Comparison of ENCODE assay signal across 8 mouse cellular contexts in the genomic region with DNA sequence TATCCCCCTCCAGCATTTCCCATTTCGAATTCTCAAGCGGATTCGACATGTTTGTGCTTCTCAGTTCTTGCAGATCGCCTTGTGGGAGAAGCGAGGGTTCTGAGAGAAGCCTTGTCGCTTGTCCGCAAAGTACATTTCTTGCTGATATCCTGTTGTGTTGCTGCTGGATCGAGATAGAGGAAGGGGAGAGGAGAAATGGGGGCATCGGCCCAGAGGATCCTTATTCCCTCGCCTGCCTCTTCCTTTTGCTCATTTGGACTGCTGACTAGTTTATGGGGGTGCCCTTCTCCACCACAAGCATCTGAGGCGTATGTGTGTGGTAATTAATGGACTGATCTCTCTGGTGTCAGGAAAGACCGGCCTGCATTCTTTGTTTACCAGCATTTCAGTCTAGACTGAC. TPM values are rescaled to one million over a fixed set of nuclear protein-coding genes. Genes with fewer than 3 reads are reported as not detected.
DNase-seq lines count a peak whose midpoint lies in the region; ATAC-seq and TF ChIP-seq lines count a peak whose summit lies in the region.
"Not testable (repeated sequence)": the region's sequence is repeated elsewhere in the genome, so short reads cannot be mapped to it uniquely, and the experiment has no call there.

No protein-coding gene starts in this region.

- WGBS in embryonic facial prominence, embryonic 15.5 days, result under 1% methylated on average over 12 of the region's 12 CpGs
- WGBS in hindbrain, embryonic 14.5 days, result under 1% methylated on average over 11 of the region's 12 CpGs
- WGBS in liver, embryonic 16.5 days (ENCODE audit: insufficient replicate concordance), result under 1% methylated on average over 12 of the region's 12 CpGs
- 3% methylated on average over 11 of the region's 12 CpGs for WGBS in midbrain, embryonic 16.5 days
- WGBS in stomach, postnatal 0 days, result 1% methylated on average over 11 of the region's 12 CpGs

- intact Hi-C loops in left cerebral cortex, adult 2 months (cut with DNase I), result loop anchor here (2.0 kb wide), 1 partner anchor 111 kb away; a partner anchor contains a TSS

- not testable (repeated sequence) for H3K9me3 ChIP-seq in MEL (replicated peaks; ENCODE audit: insufficient read depth, low read length); embryonic facial prominence, embryonic 15.5 days (replicated peaks); hindbrain, embryonic 14.5 days (ENCODE audit: control insufficient read depth, low read length); liver, embryonic 16.5 days (replicated peaks; ENCODE audit: control insufficient read depth, low read length); midbrain, embryonic 16.5 days (replicated peaks; ENCODE audit: control insufficient read depth, low read length, poor library complexity, severe bottlenecking); stomach, postnatal 0 days (ENCODE audit: control insufficient read depth, low read length)

- H3K27ac ChIP-seq in MEL (ENCODE audit: control insufficient read depth, low read depth, low read length), result peak overlapping the region; percentile 77
- not testable (repeated sequence) for H3K27ac ChIP-seq in embryonic facial prominence, embryonic 15.5 days (replicated peaks); hindbrain, embryonic 14.5 days; left cerebral cortex, adult 2 months; midbrain, embryonic 16.5 days (ENCODE audit: low read length); stomach, postnatal 0 days (replicated peaks)
- peak overlapping the region; percentile 78 for H3K27ac ChIP-seq in liver, embryonic 16.5 days (ENCODE audit: low read length)

- peak overlapping the region; percentile 76 for H3K4me2 ChIP-seq in embryonic facial prominence, embryonic 15.5 days (replicated peaks)
- peak overlapping the region; percentile 75 for H3K4me2 ChIP-seq in hindbrain, embryonic 14.5 days (replicated peaks)
- peak overlapping the region; percentile 76 for H3K4me2 ChIP-seq in liver, embryonic 16.5 days (ENCODE audit: low read depth, low read length)
- H3K4me2 ChIP-seq in midbrain, embryonic 16.5 days (ENCODE audit: low read length), result peak overlapping the region; percentile 74
- peak overlapping the region; percentile 60 for H3K4me2 ChIP-seq in stomach, postnatal 0 days (replicated peaks; ENCODE audit: low read depth)

- H3K36me3 ChIP-seq in MEL (ENCODE audit: control insufficient read depth in 1 of 2, insufficient read depth in 2 of 2, low read length in 2 of 2); embryonic facial prominence, embryonic 15.5 days; hindbrain, embryonic 14.5 days (replicated peaks; ENCODE audit: control insufficient read depth, insufficient read depth); midbrain, embryonic 16.5 days (ENCODE audit: control insufficient read depth, insufficient read depth, low read length); stomach, postnatal 0 days (ENCODE audit: control insufficient read depth, insufficient read depth, low read length): not testable (repeated sequence)
- peaks cover 12% of the 10 kb centered on the region for H3K36me3 ChIP-seq in liver, embryonic 16.5 days (ENCODE audit: control insufficient read depth, insufficient read depth)

- not testable (repeated sequence) for ATAC-seq in embryonic facial prominence, embryonic 15.5 days (ENCODE audit: insufficient number of reproducible peaks, low FRiP score, low TSS enrichment, low read depth); hindbrain, embryonic 14.5 days (ENCODE audit: low FRiP score); liver, embryonic 16.5 days (ENCODE audit: low read depth); midbrain, embryonic 16.5 days; stomach, postnatal 0 days (ENCODE audit: low FRiP score, low TSS enrichment)

- H3K9ac ChIP-seq in MEL (ENCODE audit: control insufficient read depth, low read depth, low read length, poor library complexity, severe bottlenecking), result peak overlapping the region; percentile 95
- H3K9ac ChIP-seq in embryonic facial prominence, embryonic 15.5 days, result peak overlapping the region; percentile 59
- H3K9ac ChIP-seq in hindbrain, embryonic 14.5 days, result peak overlapping the region; percentile 55
- H3K9ac ChIP-seq in liver, embryonic 16.5 days (ENCODE audit: low read depth, low read length), result peak overlapping the region; percentile 86
- peak overlapping the region; percentile 61; the same call in 1 of the 2 replicates for H3K9ac ChIP-seq in midbrain, embryonic 16.5 days (ENCODE audit: low read depth, low read length)
- peak overlapping the region; percentile 64 for H3K9ac ChIP-seq in stomach, postnatal 0 days (ENCODE audit: low read length)

- H3K4me1 ChIP-seq in MEL (ENCODE audit: control insufficient read depth in 1 of 2, insufficient read depth in 2 of 2, low read length in 2 of 2); hindbrain, embryonic 14.5 days (replicated peaks; ENCODE audit: control insufficient read depth, insufficient read depth, low read length); midbrain, embryonic 16.5 days (ENCODE audit: control insufficient read depth, insufficient read depth, low read length); stomach, postnatal 0 days (replicated peaks; ENCODE audit: control insufficient read depth, insufficient read depth): not testable (repeated sequence)
- H3K4me1 ChIP-seq in embryonic facial prominence, embryonic 15.5 days, result peaks cover 12% of the 10 kb centered on the region; the same call in 1 of the 2 replicates
- H3K4me1 ChIP-seq in liver, embryonic 16.5 days (ENCODE audit: control insufficient read depth, low read depth, low read length), result peaks cover 11% of the 10 kb centered on the region

- TF ChIP-seq EP300 in MEL (IDR thresholded peaks at IDR 0.05; ENCODE audit: low read depth in 1 of 2, low read length in 2 of 2); stomach, postnatal 0 days (optimal IDR thresholded peaks at IDR 0.05): not testable (repeated sequence)

- not testable (repeated sequence) for TF ChIP-seq POLR2A in MEL (IDR thresholded peaks at IDR 0.05; ENCODE audit: control insufficient read depth in 1 of 2, insufficient read depth in 1 of 2, low read depth in 1 of 2, low read length in 2 of 2, poor library complexity in 1 of 2)

- H3K79me2 ChIP-seq in MEL (ENCODE audit: control insufficient read depth, insufficient read depth, low read length, poor library complexity), result peaks cover 26% of the 10 kb centered on the region

- not testable (repeated sequence) for TF ChIP-seq RAD21 in MEL (IDR thresholded peaks at IDR 0.05; ENCODE audit: low read depth, low read length)

- H3K4me3 ChIP-seq in MEL (ENCODE audit: control insufficient read depth in 1 of 2, insufficient read depth in 1 of 2, low read depth in 2 of 2, low read length in 2 of 2), result peak overlapping the region; percentile 79 to 93
- H3K4me3 ChIP-seq in embryonic facial prominence, embryonic 15.5 days (replicated peaks), result peak overlapping the region; percentile 76
- peak overlapping the region; percentile 58 for H3K4me3 ChIP-seq in hindbrain, embryonic 14.5 days (replicated peaks; ENCODE audit: low read length)
- H3K4me3 ChIP-seq in left cerebral cortex, adult 2 months, result peak overlapping the region; percentile 67
- peak overlapping the region; percentile 87 for H3K4me3 ChIP-seq in liver, embryonic 16.5 days (ENCODE audit: low read depth, low read length)
- peak overlapping the region; percentile 63 for H3K4me3 ChIP-seq in midbrain, embryonic 16.5 days (ENCODE audit: low read depth, low read length)
- H3K4me3 ChIP-seq in stomach, postnatal 0 days (ENCODE audit: low read depth, low read length), result peak overlapping the region; percentile 59

- TF ChIP-seq CTCF in MEL (IDR thresholded peaks at IDR 0.05 in 2 of 3, conservative IDR thresholded peaks at IDR 0.05 in 1 of 3; ENCODE audit: control insufficient read depth in 1 of 3, insufficient read depth in 1 of 3, low read depth in 2 of 3, low read length in 3 of 3, poor library complexity in 1 of 3, severe bottlenecking in 1 of 3); left cerebral cortex, adult 2 months (IDR thresholded peaks at IDR 0.05); stomach, postnatal 0 days (IDR thresholded peaks at IDR 0.05; ENCODE audit: low read depth): not testable (repeated sequence)

- peak; percentile 57 for DNase-seq in MEL (ENCODE audit: low read depth, low spot score)
- peak; percentile 90 for DNase-seq in heart, adult 11 months
- DNase-seq in hindbrain, embryonic 14.5 days (ENCODE audit: low spot score); left cerebral cortex, adult 2 months (ENCODE audit: extremely low spot score in 1 of 2, low spot score in 2 of 2); stomach, postnatal 0 days (ENCODE audit: low spot score): not testable (repeated sequence)

- not testable (repeated sequence) for H3K27me3 ChIP-seq in MEL (ENCODE audit: control insufficient read depth in 1 of 2, insufficient read depth in 2 of 2, low read length in 2 of 2); embryonic facial prominence, embryonic 15.5 days; hindbrain, embryonic 14.5 days (ENCODE audit: control insufficient read depth, insufficient read depth, low read length); liver, embryonic 16.5 days (ENCODE audit: control insufficient read depth, insufficient read depth, low read depth, low read length); midbrain, embryonic 16.5 days (ENCODE audit: control insufficient read depth, insufficient read depth, low read depth, low read length); stomach, postnatal 0 days (ENCODE audit: control insufficient read depth, insufficient read depth, low read length)

RNA-seq across cellular contexts. Expression of a gene that starts 0.7 kb away (rescaled TPM):
- total RNA-seq in MEL (2012; rRNA removed), result 10.6 and 10.8 TPM in 2 replicates
- 100 to 1,000 TPM in 1 of 2 experiments, 10 to 100 TPM in 1; 45.4 to 111 TPM for polyA plus RNA-seq in MEL (2012; ENCODE audit: insufficient read depth in 1 of 2, insufficient read length in 2 of 2, low read depth in 1 of 2, low replicate concordance in 2 of 2, missing spikeins in 1 of 2)
- polyA plus RNA-seq in embryonic facial prominence, embryonic 15.5 days (2015; fragmentation: Nextera tagmentation; extraction: Ambion mirVana), result 6.5 and 7.4 TPM in 2 replicates
- polyA plus RNA-seq in hindbrain, embryonic 14.5 days (2014; fragmentation: Nextera tagmentation; extraction: Ambion mirVana), result 0.90 and 2.1 TPM in 2 replicates
- 1 to 10 TPM; 3.3 to 4.6 TPM for total RNA-seq in left cerebral cortex, adult 2 months (2021)
- 4.6 and 5.3 TPM in 2 replicates for polyA plus RNA-seq in liver, embryonic 16.5 days (2015; fragmentation: Nextera tagmentation; extraction: Ambion mirVana)
- polyA plus RNA-seq in midbrain, embryonic 16.5 days (2015; fragmentation: Nextera tagmentation; extraction: Ambion mirVana), result 2.3 and 3.3 TPM in 2 replicates
- polyA plus RNA-seq in stomach, postnatal 0 days (2015; fragmentation: Nextera tagmentation; extraction: Ambion mirVana), result 1.5 and 1.6 TPM in 2 replicates

RNA-seq across cellular contexts. Expression of a gene that starts 15.3 kb away (rescaled TPM):
- total RNA-seq in MEL (2012; rRNA removed), result 2.9 and 3.0 TPM in 2 replicates
- 1 to 10 TPM in 1 of 2 experiments, not detected in 1; 9.5 TPM for polyA plus RNA-seq in MEL (2012; ENCODE audit: insufficient read depth in 1 of 2, insufficient read length in 2 of 2, low read depth in 1 of 2, low replicate concordance in 2 of 2, missing spikeins in 1 of 2)
- 13.6 and 17.4 TPM in 2 replicates for polyA plus RNA-seq in embryonic facial prominence, embryonic 15.5 days (2015; fragmentation: Nextera tagmentation; extraction: Ambion mirVana)
- polyA plus RNA-seq in hindbrain, embryonic 14.5 days (2014; fragmentation: Nextera tagmentation; extraction: Ambion mirVana), result 20.6 and 23.3 TPM in 2 replicates
- total RNA-seq in left cerebral cortex, adult 2 months (2021), result 10 to 100 TPM; 33.8 to 39.5 TPM
- polyA plus RNA-seq in liver, embryonic 16.5 days (2015; fragmentation: Nextera tagmentation; extraction: Ambion mirVana), result 2.1 and 2.6 TPM in 2 replicates
- polyA plus RNA-seq in midbrain, embryonic 16.5 days (2015; fragmentation: Nextera tagmentation; extraction: Ambion mirVana), result 24.5 and 28.0 TPM in 2 replicates
- 4.7 and 5.8 TPM in 2 replicates for polyA plus RNA-seq in stomach, postnatal 0 days (2015; fragmentation: Nextera tagmentation; extraction: Ambion mirVana)

RNA-seq across cellular contexts. Expression of a gene that starts 21.8 kb away (rescaled TPM):
- total RNA-seq in MEL (2012; rRNA removed), result 54.2 and 66.8 TPM in 2 replicates
- polyA plus RNA-seq in MEL (2012; ENCODE audit: insufficient read depth in 1 of 2, insufficient read length in 2 of 2, low read depth in 1 of 2, low replicate concordance in 2 of 2, missing spikeins in 1 of 2), result 100 to 1,000 TPM in 1 of 2 experiments, not detected in 1; 220 TPM
- 172 and 180 TPM in 2 replicates for polyA plus RNA-seq in embryonic facial prominence, embryonic 15.5 days (2015; fragmentation: Nextera tagmentation; extraction: Ambion mirVana)
- 112 and 113 TPM in 2 replicates for polyA plus RNA-seq in hindbrain, embryonic 14.5 days (2014; fragmentation: Nextera tagmentation; extraction: Ambion mirVana)
- total RNA-seq in left cerebral cortex, adult 2 months (2021), result 100 to 1,000 TPM; 103 to 110 TPM
- polyA plus RNA-seq in liver, embryonic 16.5 days (2015; fragmentation: Nextera tagmentation; extraction: Ambion mirVana), result 73.9 and 80.2 TPM in 2 replicates
- 130 TPM in 2 replicates for polyA plus RNA-seq in midbrain, embryonic 16.5 days (2015; fragmentation: Nextera tagmentation; extraction: Ambion mirVana)
- 157 and 163 TPM in 2 replicates for polyA plus RNA-seq in stomach, postnatal 0 days (2015; fragmentation: Nextera tagmentation; extraction: Ambion mirVana)

RNA-seq across cellular contexts. Expression of a gene that starts 23.5 kb away (rescaled TPM):
- total RNA-seq in MEL (2012; rRNA removed), result 2.7 TPM in 2 replicates
- 10 to 100 TPM in 1 of 2 experiments, not detected in 1; 24.6 TPM for polyA plus RNA-seq in MEL (2012; ENCODE audit: insufficient read depth in 1 of 2, insufficient read length in 2 of 2, low read depth in 1 of 2, low replicate concordance in 2 of 2, missing spikeins in 1 of 2)
- polyA plus RNA-seq in embryonic facial prominence, embryonic 15.5 days (2015; fragmentation: Nextera tagmentation; extraction: Ambion mirVana), result 2.2 and 3.2 TPM in 2 replicates
- polyA plus RNA-seq in hindbrain, embryonic 14.5 days (2014; fragmentation: Nextera tagmentation; extraction: Ambion mirVana), result 4.3 and 5.0 TPM in 2 replicates
- total RNA-seq in left cerebral cortex, adult 2 months (2021), result 100 to 1,000 TPM; 452 to 471 TPM
- polyA plus RNA-seq in liver, embryonic 16.5 days (2015; fragmentation: Nextera tagmentation; extraction: Ambion mirVana), result 0.21 and 0.33 TPM in 2 replicates
- 4.3 and 4.6 TPM in 2 replicates for polyA plus RNA-seq in midbrain, embryonic 16.5 days (2015; fragmentation: Nextera tagmentation; extraction: Ambion mirVana)
- 0.61 and 0.70 TPM in 2 replicates for polyA plus RNA-seq in stomach, postnatal 0 days (2015; fragmentation: Nextera tagmentation; extraction: Ambion mirVana)

RNA-seq across cellular contexts. Expression of a gene that starts 55.4 kb away (rescaled TPM):
- 10.9 and 13.4 TPM in 2 replicates for total RNA-seq in MEL (2012; rRNA removed)
- polyA plus RNA-seq in MEL (2012; ENCODE audit: insufficient read depth in 1 of 2, insufficient read length in 2 of 2, low read depth in 1 of 2, low replicate concordance in 2 of 2, missing spikeins in 1 of 2), result 10 to 100 TPM in 1 of 2 experiments, not detected in 1; 10.7 TPM
- polyA plus RNA-seq in embryonic facial prominence, embryonic 15.5 days (2015; fragmentation: Nextera tagmentation; extraction: Ambion mirVana), result 13.8 and 15.6 TPM in 2 replicates
- polyA plus RNA-seq in hindbrain, embryonic 14.5 days (2014; fragmentation: Nextera tagmentation; extraction: Ambion mirVana), result 9.7 and 11.1 TPM in 2 replicates
- total RNA-seq in left cerebral cortex, adult 2 months (2021), result 10 to 100 TPM; 16.3 to 18.3 TPM
- 5.0 and 5.5 TPM in 2 replicates for polyA plus RNA-seq in liver, embryonic 16.5 days (2015; fragmentation: Nextera tagmentation; extraction: Ambion mirVana)
- polyA plus RNA-seq in midbrain, embryonic 16.5 days (2015; fragmentation: Nextera tagmentation; extraction: Ambion mirVana), result 13.8 and 15.9 TPM in 2 replicates
- polyA plus RNA-seq in stomach, postnatal 0 days (2015; fragmentation: Nextera tagmentation; extraction: Ambion mirVana), result 6.9 and 7.8 TPM in 2 replicates
